Mouse (Mus musculus) spleen, adult 12 weeks (tissue): ENCODE data around the gene Olfr1431.
"Not testable (repeated sequence)": the region's sequence is repeated elsewhere in the genome, so short reads cannot be mapped to it uniquely, and the experiment has no call there.

Experiments
- DNase-seq: peaks from one replicate; pipeline ENCODE4 v3.0.0; 2022; ENCODE audit warnings: low spot score

The Olfr1431 gene

DNA sequence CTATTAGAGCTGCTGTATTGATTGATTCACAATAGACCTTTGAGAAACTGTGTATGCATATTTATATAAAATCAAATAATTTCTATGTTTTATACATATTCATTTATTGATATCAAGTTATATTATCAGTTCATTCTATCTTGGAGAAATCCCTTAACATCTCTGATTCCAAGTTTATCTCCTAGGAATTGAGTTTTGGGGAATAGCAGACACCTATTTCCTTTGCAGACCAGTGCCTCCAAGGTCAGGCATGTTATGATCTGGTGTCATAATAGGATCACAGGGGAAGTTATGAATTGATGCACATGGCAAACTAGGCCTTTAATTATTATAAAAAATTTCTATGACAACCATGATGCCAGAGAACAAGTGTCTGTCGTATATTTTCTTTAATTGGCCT lies at the start of gene Olfr1431:
Gene Olfr1431, plus strand, starts transcription at position 301 of the 400 bp plus-strand sequence.
- DNase-seq = no peak

GRCm38 (mm10) chr19:12170062-12170599 lies 30.3 kb upstream of the Olfr1431 start, which contains the start of gene Olfr1555-ps1:
TSS of gene Olfr1555-ps1 (minus strand) at chr19:12170112.
- not testable (repeated sequence) for DNase-seq

- DNase-seq = not testable (repeated sequence)
These were observed 25.0 kb upstream of the Olfr1431 start for GRCm38 (mm10) chr19:12175431-12175830.

GRCm38 (mm10) chr19:12199076-12199475 lies 1.4 kb upstream of the Olfr1431 start:
- DNase-seq = not testable (repeated sequence)

DNA sequence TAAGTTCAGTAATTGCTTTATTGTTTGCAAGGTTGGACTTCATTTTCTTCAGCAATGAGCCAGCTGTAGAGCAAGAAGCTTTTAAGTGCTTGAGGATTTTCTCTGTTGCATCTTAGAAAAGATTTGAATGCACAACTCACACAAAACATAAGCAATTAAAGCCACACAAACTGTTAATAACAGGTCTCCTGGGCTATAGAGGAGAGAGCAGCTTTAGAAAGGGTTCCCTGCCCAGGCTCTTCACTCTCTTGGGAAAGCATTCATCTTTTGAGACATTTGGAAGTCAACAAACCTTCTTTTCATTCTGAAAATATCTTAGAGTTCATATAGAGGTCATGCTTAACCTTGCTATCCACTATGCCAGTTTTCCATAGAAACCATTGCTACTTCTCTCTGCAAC lies 32.1 kb downstream of the Olfr1431 start, which contains the start of gene Olfr1432:
Gene Olfr1432, minus strand, starts transcription at position 101 of the 400 bp plus-strand sequence.
- not testable (repeated sequence) for DNase-seq

DNA sequence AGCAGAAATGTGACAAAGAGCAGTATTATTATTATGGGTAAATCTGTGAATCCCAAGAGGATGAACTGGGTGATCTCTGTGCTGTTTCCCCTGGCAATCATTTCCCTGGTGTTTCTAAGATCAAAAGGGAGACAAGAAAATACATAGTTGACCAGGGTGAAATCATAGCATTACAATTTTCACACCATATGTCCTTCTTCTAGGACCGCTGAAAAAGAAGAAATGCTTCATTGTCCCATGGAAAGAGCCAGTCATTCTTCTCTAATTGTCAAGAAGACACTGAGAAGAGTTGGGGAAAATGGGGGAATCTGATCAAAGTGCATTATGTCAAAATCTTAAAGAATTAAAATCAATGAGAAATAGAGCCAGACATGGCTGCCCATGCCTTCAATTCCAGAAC lies 41.1 kb downstream of the Olfr1431 start, which contains the start of gene Olfr262:
Gene Olfr262, minus strand, starts transcription at position 101 of the 400 bp plus-strand sequence.
- no peak for DNase-seq

GRCm38 (mm10) chr19:12260732-12261131 lies 60.3 kb downstream of the Olfr1431 start, which contains the start of gene Olfr235:
TSS of gene Olfr235 (plus strand) at chr19:12261032.
- no peak for DNase-seq
